Mouse (Mus musculus) left cerebral cortex, postnatal 36 days (tissue): Measurements from ENCODE around the gene Gprc5c. TPM values are rescaled to one million over a fixed set of nuclear protein-coding genes. Genes with fewer than 3 reads are reported as not detected.
A peak's percentile ranks its signal among the peaks of the same experiment; 100 is the strongest.

Experiments used
- DNase-seq, 2 experiments: peaks; one replicate each; pipeline ENCODE4 v3.0.0; 2021 to 2022; ENCODE audit warnings: low spot score in 2 of 2, mixed read lengths in 1 of 2
- intact Hi-C: fragments of 180-260 bp; cut with DNase I; formaldehyde crosslinking; loops from one replicate; pipeline ENCODE4 v1.15.1; 2025
- total RNA-seq, 2 experiments: library from RNA; stranded (reverse); gene quantifications; 2 replicates each; pipeline ENCODE4 v1.2.3; 2021

The Gprc5c gene
- total RNA-seq, 2 experiments from 2014 or later: 4.7 to 8.0 TPM

- intact Hi-C loops: no loop called here
Observed at GRCm38 (mm10) chr11:114829499-114830432, 21.2 kb upstream of the Gprc5c start.

GRCm38 (mm10) chr11:114830433-114830773 is 20.5 kb upstream of the Gprc5c start:
- intact Hi-C loops: no loop called here
- no peak for DNase-seq

More at GRCm38 (mm10) chr11:114829499-114830432, 21.2 kb upstream of the Gprc5c start:
- DNase-seq: no peak

- intact Hi-C loops: no loop called here
- DNase-seq: no peak
Observed at GRCm38 (mm10) chr11:114833166-114833565, 17.8 kb upstream of the Gprc5c start.

- intact Hi-C loops: no loop called here
- no peak for DNase-seq
Observed at GRCm38 (mm10) chr11:114843818-114844463, 7.0 kb upstream of the Gprc5c start.

- DNase-seq: no peak
- intact Hi-C loops: no loop called here
Observed at GRCm38 (mm10) chr11:114844464-114845220, 6.3 kb upstream of the Gprc5c start.

GRCm38 (mm10) chr11:114846336-114846735 is 4.6 kb upstream of the Gprc5c start:
- intact Hi-C loops: no loop called here
- no peak for DNase-seq

- intact Hi-C loops: no loop called here
- DNase-seq: no peak
Observed at GRCm38 (mm10) chr11:114847008-114847407, 3.9 kb upstream of the Gprc5c start.

- intact Hi-C loops: no loop called here
- DNase-seq: no peak
Observed at GRCm38 (mm10) chr11:114849572-114849971, 1.4 kb upstream of the Gprc5c start.

- no peak for DNase-seq
- intact Hi-C loops: no loop called here
Observed at GRCm38 (mm10) chr11:114850066-114850451, 893 bp upstream of the Gprc5c start.

GRCm38 (mm10) chr11:114851269-114851607 is 286 bp downstream of the Gprc5c start:
- no peak for DNase-seq
- intact Hi-C loops: no loop called here

GRCm38 (mm10) chr11:114851608-114852310 is 807 bp downstream of the Gprc5c start:
- DNase-seq: peak; percentile 15 to 27
- intact Hi-C loops: no loop called here

GRCm38 (mm10) chr11:114852311-114853173 is 1.6 kb downstream of the Gprc5c start:
- peak in 1 of 2 experiments; percentile 10 for DNase-seq
- intact Hi-C loops: no loop called here

- intact Hi-C loops: no loop called here
- no peak for DNase-seq
Observed at GRCm38 (mm10) chr11:114853174-114853838, 2.4 kb downstream of the Gprc5c start.

- intact Hi-C loops: no loop called here
- no peak for DNase-seq
Observed at GRCm38 (mm10) chr11:114854581-114854980, 3.6 kb downstream of the Gprc5c start.

GRCm38 (mm10) chr11:114856125-114856524 is 5.2 kb downstream of the Gprc5c start:
- no peak for DNase-seq
- intact Hi-C loops: no loop called here

- intact Hi-C loops: no loop called here
- no peak for DNase-seq
Observed at GRCm38 (mm10) chr11:114858641-114859040, 7.7 kb downstream of the Gprc5c start.

- no peak for DNase-seq
- intact Hi-C loops: no loop called here
Observed at GRCm38 (mm10) chr11:114861057-114861456, 10.1 kb downstream of the Gprc5c start.

- intact Hi-C loops: no loop called here
Observed at GRCm38 (mm10) chr11:114862687-114863086, 11.7 kb downstream of the Gprc5c start.

More at GRCm38 (mm10) chr11:114862687-114863086, 11.7 kb downstream of the Gprc5c start:
- no peak for DNase-seq
